Mouse (Mus musculus): Measurements from ENCODE around the gene Dcpp3. TPM values are rescaled to one million over a fixed set of nuclear protein-coding genes. Genes with fewer than 3 reads are reported as not detected.

Dcpp3 gene
- total RNA-seq, 1 experiment from 2014 or later = not detected

Other genes with a start within 250 kb of the Dcpp3 start
- gene Hcfc1r1, start 243.9 kb upstream of the Dcpp3 start, total RNA-seq (2021) = 139 and 171 TPM in 2 replicates
- 31.2 and 31.8 TPM in 2 replicates for gene Thoc6, start 243.6 kb upstream of the Dcpp3 start, total RNA-seq (2021)
- 76.5 and 130 TPM in 2 replicates for gene Tnfrsf12a, start 240.0 kb upstream of the Dcpp3 start, total RNA-seq (2021)
- gene Cldn6, start 238.2 kb upstream of the Dcpp3 start, total RNA-seq (2021) = not detected in 2 replicates
- not detected in 2 replicates for gene Cldn9, start 233.4 kb upstream of the Dcpp3 start, total RNA-seq (2021)
- gene 1520401A03Rik, start 194.7 kb upstream of the Dcpp3 start, total RNA-seq (2021) = 7.2 and 10.4 TPM in 2 replicates
- gene Pkmyt1, start 191.1 kb upstream of the Dcpp3 start, total RNA-seq (2021) = 7.6 and 9.3 TPM in 2 replicates
- gene Paqr4, start 176.6 kb upstream of the Dcpp3 start, total RNA-seq (2021) = 10.4 and 11.7 TPM in 2 replicates
- gene Kremen2, start 171.6 kb upstream of the Dcpp3 start, total RNA-seq (2021) = not detected in 2 replicates
- 47.9 and 56.3 TPM in 2 replicates for gene Flywch1, start 145.9 kb upstream of the Dcpp3 start, total RNA-seq (2021)
- gene Flywch2, start 131.4 kb upstream of the Dcpp3 start, total RNA-seq (2021) = 4.9 and 7.6 TPM in 2 replicates
- gene Srrm2, start 126.9 kb upstream of the Dcpp3 start, total RNA-seq (2021) = 825 and 1,016 TPM in 2 replicates
- gene Elob, start 88.3 kb upstream of the Dcpp3 start, total RNA-seq (2021) = 350 and 361 TPM in 2 replicates
- not detected in 2 replicates for gene Prss33, start 81.4 kb upstream of the Dcpp3 start, total RNA-seq (2021)
- not detected in 2 replicates for gene Prss32, start 73.6 kb upstream of the Dcpp3 start, total RNA-seq (2021)
- gene Prss41, start 73.3 kb upstream of the Dcpp3 start, total RNA-seq (2021) = 1.0 and 1.2 TPM in 2 replicates
- gene Prss21, start 49.4 kb upstream of the Dcpp3 start, total RNA-seq (2021) = not detected in 2 replicates
- not detected in 2 replicates for gene Dcpp1, start 36.6 kb upstream of the Dcpp3 start, total RNA-seq (2021)
- not detected in 2 replicates for gene Dcpp2, start 36.6 kb upstream of the Dcpp3 start, total RNA-seq (2021)
- not detected in 2 replicates for gene Sbp, start 24.2 kb downstream of the Dcpp3 start, total RNA-seq (2021)
- gene Sbpl, start 37.8 kb downstream of the Dcpp3 start, total RNA-seq (2021) = not detected in 2 replicates
- 0.36 TPM in 1 of 2 replicates, not detected in the other for gene Prss30, start 63.1 kb downstream of the Dcpp3 start, total RNA-seq (2021)
- gene Prss22, start 80.6 kb downstream of the Dcpp3 start, total RNA-seq (2021) = not detected in 2 replicates
- gene Prss27, start 120.7 kb downstream of the Dcpp3 start, total RNA-seq (2021) = 0.43 TPM in 1 of 2 replicates, not detected in the other
- 15.4 and 17.2 TPM in 2 replicates for gene Kctd5, start 156.0 kb downstream of the Dcpp3 start, total RNA-seq (2021)
- 52.0 and 57.2 TPM in 2 replicates for gene Pdpk1, start 233.5 kb downstream of the Dcpp3 start, total RNA-seq (2021)
- 38.1 and 45.6 TPM in 2 replicates for gene Amdhd2, start 246.3 kb downstream of the Dcpp3 start, total RNA-seq (2021)